Mouse (Mus musculus): ENCODE measurements at regions not wholly inside any gene's neighbourhood (a gene's known extent, or its start where the extent isn't known, plus 50 kb on each side); places are given as distances from the start of the nearest gene placed in this dataset.

DNA sequence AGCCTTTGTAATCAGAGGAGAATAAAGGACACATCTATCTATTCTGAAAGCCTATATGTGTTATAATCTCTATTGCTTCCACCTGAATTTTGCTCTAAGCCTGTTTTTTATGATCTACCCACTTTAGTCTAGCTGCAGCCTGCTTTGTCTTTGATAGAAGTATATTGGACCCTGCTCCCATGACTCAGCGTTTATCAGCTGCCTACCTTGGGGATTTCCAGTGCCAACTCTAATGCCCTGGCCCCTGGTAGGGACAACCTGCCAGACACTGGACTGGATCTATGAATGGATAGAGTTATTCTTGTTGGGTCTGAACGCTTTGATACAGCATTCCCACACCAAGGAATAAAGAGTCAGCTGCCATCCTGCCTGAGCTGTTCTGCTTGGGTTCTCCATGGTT, 232.3 kb upstream of the Tprg start:
- Histone ChIP-seq H3K9me3 (ENCODE audit: control insufficient read depth, low read length) (no peaks in the 10 kb centered on the region), H3K9ac (ENCODE audit: low read length) (no peak overlapping the region), H3K4me3 (ENCODE audit: control insufficient read depth in 1 of 2, insufficient read depth in 1 of 2, low read depth in 1 of 2, low read length in 2 of 2) (no peak overlapping the region), H3K27ac (replicated peaks in 1 of 2; ENCODE audit: control insufficient read depth in 1 of 2, insufficient read depth in 1 of 2, low read depth in 2 of 2, low read length in 2 of 2) (no peak overlapping the region), H3K36me3 (ENCODE audit: control insufficient read depth, insufficient read depth, low read length) (no peaks in the 10 kb centered on the region), H3K4me2 (ENCODE audit: low read length) (no peak overlapping the region), H3K4me1 (ENCODE audit: control insufficient read depth in 2 of 2, insufficient read depth in 2 of 2, low read length in 2 of 2) (peaks cover 19 to 26% of the 10 kb centered on the region in 2 experiments), H3K27me3 (ENCODE audit: control insufficient read depth, insufficient read depth, low read length) (no peaks in the 10 kb centered on the region)
- 86% methylated on average over 2 of the region's 2 CpGs for WGBS
- no peak for ATAC-seq (ENCODE audit: insufficient number of reproducible peaks, insufficient read depth, low FRiP score, low read depth)

DNA sequence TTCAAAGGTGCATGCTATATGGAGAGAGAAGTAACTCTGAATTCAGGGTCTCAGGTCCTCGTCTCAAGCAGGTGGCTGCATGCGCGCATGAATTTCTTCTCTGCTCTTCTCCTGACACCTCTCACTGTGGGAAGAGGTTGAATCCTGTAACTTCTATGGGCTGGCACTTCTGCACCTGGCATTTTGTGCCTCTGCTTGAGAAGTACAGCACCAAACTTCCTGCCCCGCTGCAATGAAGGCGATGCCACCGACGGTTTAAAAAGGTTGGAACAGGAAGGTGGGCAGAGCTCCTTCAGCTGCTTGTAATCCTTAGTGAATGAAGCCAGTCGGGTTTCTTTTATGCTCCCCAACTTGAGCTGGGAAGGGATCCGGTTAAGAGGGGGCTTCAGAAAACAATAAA, 231.2 kb upstream of the Tprg start:
- Histone ChIP-seq H3K9me3 (ENCODE audit: control insufficient read depth, low read length) (no peaks in the 10 kb centered on the region), H3K27ac (replicated peaks in 1 of 2; ENCODE audit: control insufficient read depth in 1 of 2, insufficient read depth in 1 of 2, low read depth in 2 of 2, low read length in 2 of 2) (no peak overlapping the region), H3K9ac (ENCODE audit: low read length) (no peak overlapping the region), H3K4me3 (ENCODE audit: control insufficient read depth in 1 of 2, insufficient read depth in 1 of 2, low read depth in 1 of 2, low read length in 2 of 2) (no peak overlapping the region), H3K27me3 (ENCODE audit: control insufficient read depth, insufficient read depth, low read length) (no peaks in the 10 kb centered on the region), H3K4me1 (ENCODE audit: control insufficient read depth in 2 of 2, insufficient read depth in 2 of 2, low read length in 2 of 2) (peaks cover 20 to 26% of the 10 kb centered on the region in 2 experiments), H3K4me2 (ENCODE audit: low read length) (no peak overlapping the region), H3K36me3 (ENCODE audit: control insufficient read depth, insufficient read depth, low read length) (no peaks in the 10 kb centered on the region)
- no peak for ATAC-seq (ENCODE audit: insufficient number of reproducible peaks, insufficient read depth, low FRiP score, low read depth)
- WGBS: 80% methylated on average over 9 of the region's 9 CpGs

DNA sequence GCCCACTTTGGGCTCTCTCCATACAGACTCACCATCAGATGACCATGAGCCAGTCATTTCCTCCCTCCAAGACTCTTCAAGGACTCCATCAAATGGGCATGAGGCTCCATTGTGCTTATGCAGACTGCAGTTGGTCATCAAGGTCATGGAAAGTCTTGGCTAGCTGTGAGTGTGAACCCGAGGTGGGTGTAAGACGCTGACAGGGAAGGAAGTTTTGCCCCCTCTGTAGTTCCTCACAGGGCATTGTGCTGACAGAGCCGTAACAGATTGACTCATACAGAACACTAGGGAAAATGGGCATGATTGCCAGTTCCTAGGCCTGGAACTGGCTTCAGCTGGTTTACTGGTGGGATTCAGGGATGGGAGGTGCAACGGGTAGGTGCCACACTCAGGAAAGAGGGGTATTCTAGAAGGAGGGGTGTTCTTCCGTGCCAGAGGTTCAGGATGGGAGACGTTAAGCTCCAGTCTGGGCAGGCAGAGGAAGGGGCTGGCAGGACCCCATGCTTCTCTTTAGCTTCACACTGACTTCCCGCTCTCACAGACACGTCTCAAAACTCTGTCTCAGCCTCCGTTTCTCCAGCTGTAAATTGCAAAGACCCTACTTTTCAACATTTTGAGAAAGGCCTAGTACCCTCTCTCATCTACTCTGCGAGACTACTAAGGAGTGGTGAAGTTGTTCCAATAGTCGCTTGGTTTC, 228.4 kb upstream of the Tprg start:
- ATAC-seq (ENCODE audit: insufficient number of reproducible peaks, insufficient read depth, low FRiP score, low read depth): no peak
- Histone ChIP-seq H3K9ac (ENCODE audit: low read length) (peak overlapping the region; percentile 80), H3K9me3 (ENCODE audit: control insufficient read depth, low read length) (no peaks in the 10 kb centered on the region), H3K4me3 (ENCODE audit: control insufficient read depth in 1 of 2, insufficient read depth in 1 of 2, low read depth in 1 of 2, low read length in 2 of 2) (peak overlapping the region; percentile 61 to 90), H3K27me3 (ENCODE audit: control insufficient read depth, insufficient read depth, low read length) (no peaks in the 10 kb centered on the region), H3K4me1 (ENCODE audit: control insufficient read depth in 2 of 2, insufficient read depth in 2 of 2, low read length in 2 of 2) (peaks cover 22 to 24% of the 10 kb centered on the region in 2 experiments), H3K27ac (replicated peaks in 1 of 2; ENCODE audit: control insufficient read depth in 1 of 2, insufficient read depth in 1 of 2, low read depth in 2 of 2, low read length in 2 of 2) (peak overlapping the region; percentile 85 to 99), H3K36me3 (ENCODE audit: control insufficient read depth, insufficient read depth, low read length) (no peaks in the 10 kb centered on the region), H3K4me2 (ENCODE audit: low read length) (peak overlapping the region; percentile 70)
- 28% methylated on average over 11 of the region's 11 CpGs for WGBS

DNA sequence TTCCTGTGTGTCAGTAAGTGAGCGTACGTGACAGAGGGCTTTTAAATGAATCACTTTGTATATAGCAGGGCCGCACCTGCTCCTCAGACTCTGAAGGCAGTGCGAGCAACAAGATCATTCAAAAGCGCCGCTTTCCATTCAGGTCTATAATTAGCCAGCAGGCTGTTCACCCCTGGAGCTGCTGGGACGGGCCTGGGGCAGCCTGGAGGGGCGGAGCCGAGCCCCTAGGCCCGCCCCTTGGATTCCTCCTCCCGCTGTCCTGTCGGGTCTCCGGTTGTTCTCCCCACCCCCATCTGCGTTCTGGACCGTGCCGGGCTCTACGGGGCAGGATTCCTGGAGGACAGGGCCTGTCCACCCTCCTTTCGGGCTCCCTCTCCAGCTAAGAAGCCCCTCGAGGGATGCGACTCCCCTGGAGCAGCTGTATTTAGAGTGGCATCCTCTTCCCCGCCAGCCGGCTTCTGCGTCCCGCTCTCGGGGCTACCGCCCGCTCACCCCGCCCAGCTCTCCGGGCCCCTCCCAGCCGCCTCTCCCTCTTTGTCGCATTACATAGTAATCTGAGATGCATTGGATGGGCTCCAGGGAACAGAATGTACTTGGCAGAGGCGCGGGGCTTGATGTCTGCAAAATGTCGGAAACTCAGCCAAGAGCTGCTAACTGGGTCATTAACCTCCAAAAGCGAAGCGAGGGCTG, 227.7 kb upstream of the Tprg start:
- Histone ChIP-seq H3K9me3 (ENCODE audit: control insufficient read depth, low read length) (no peaks in the 10 kb centered on the region), H3K9ac (ENCODE audit: low read length) (peak overlapping the region; percentile 80), H3K4me3 (ENCODE audit: control insufficient read depth in 1 of 2, insufficient read depth in 1 of 2, low read depth in 1 of 2, low read length in 2 of 2) (peak overlapping the region; percentile 61 to 90), H3K36me3 (ENCODE audit: control insufficient read depth, insufficient read depth, low read length) (no peaks in the 10 kb centered on the region), H3K4me1 (ENCODE audit: control insufficient read depth in 2 of 2, insufficient read depth in 2 of 2, low read length in 2 of 2) (peaks cover 22 to 24% of the 10 kb centered on the region in 2 experiments), H3K27me3 (ENCODE audit: control insufficient read depth, insufficient read depth, low read length) (no peaks in the 10 kb centered on the region), H3K4me2 (ENCODE audit: low read length) (peak overlapping the region; percentile 70), H3K27ac (replicated peaks in 1 of 2; ENCODE audit: control insufficient read depth in 1 of 2, insufficient read depth in 1 of 2, low read depth in 2 of 2, low read length in 2 of 2) (peak overlapping the region; percentile 98 to 99)
- WGBS: under 1% methylated on average over 36 of the region's 36 CpGs
- ATAC-seq (ENCODE audit: insufficient number of reproducible peaks, insufficient read depth, low FRiP score, low read depth): peak; percentile 96

DNA sequence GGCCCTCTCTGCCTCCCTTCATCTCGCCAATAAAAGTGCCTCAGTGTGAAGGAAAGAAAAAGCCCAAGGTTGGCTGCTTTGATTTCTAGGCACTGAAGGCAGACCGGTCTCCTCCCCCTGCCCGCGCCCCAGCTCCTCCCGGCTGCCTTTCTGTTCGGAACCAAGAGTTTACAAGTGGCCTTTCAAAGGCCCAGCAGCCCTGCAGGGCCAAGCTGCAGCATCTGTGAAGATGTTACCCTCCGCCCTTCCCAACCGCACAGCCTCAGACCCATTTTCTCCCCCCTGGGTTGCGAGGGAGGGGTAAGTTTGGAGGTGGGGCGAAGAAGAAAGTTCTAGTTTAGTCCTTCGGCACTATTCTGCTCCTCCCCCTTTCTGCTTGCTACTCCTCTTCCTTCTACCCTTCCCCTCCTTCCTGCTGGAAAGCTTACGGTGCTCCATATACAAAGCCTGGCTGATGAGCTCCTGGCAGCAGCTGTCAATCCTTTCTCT, 227.1 kb upstream of the Tprg start:
- H3K27ac ChIP-seq (replicated peaks in 1 of 2; ENCODE audit: control insufficient read depth in 1 of 2, insufficient read depth in 1 of 2, low read depth in 2 of 2, low read length in 2 of 2): peak overlapping the region; percentile 98 to 99
- ATAC-seq (ENCODE audit: insufficient number of reproducible peaks, insufficient read depth, low FRiP score, low read depth): peak; percentile 19; the same call in 1 of the 2 replicates

DNA sequence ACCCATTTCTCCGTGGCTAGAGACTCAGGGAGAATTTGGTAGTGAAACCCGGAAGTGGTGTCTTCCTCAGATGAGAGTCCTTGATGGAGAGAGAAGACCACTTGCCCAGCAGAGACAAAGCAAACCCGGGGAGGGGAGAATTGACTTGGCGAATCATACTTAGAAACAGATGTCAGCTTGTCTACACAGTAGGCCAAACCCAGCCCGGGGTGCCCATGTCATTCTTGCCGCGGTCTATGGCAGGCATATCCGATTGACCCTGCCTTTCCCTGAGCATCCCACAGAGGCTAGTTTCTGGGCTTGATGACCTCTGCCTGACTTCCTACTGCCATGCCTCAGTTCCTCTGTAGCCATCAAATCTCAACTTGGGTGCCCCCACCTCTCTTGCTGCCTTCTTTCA, 226.4 kb upstream of the Tprg start:
- Histone ChIP-seq H3K27ac (replicated peaks in 1 of 2; ENCODE audit: control insufficient read depth in 1 of 2, insufficient read depth in 1 of 2, low read depth in 2 of 2, low read length in 2 of 2) (peak overlapping the region; percentile 98 to 99), H3K9me3 (ENCODE audit: control insufficient read depth, low read length) (no peaks in the 10 kb centered on the region), H3K4me1 (ENCODE audit: control insufficient read depth in 2 of 2, insufficient read depth in 2 of 2, low read length in 2 of 2) (peaks cover 22 to 24% of the 10 kb centered on the region in 2 experiments), H3K27me3 (ENCODE audit: control insufficient read depth, insufficient read depth, low read length) (no peaks in the 10 kb centered on the region), H3K4me3 (ENCODE audit: control insufficient read depth in 1 of 2, insufficient read depth in 1 of 2, low read depth in 1 of 2, low read length in 2 of 2) (no peak overlapping the region), H3K9ac (ENCODE audit: low read length) (no peak overlapping the region), H3K4me2 (ENCODE audit: low read length) (no peak overlapping the region), H3K36me3 (ENCODE audit: control insufficient read depth, insufficient read depth, low read length) (no peaks in the 10 kb centered on the region)
- 83% methylated on average over 8 of the region's 8 CpGs for WGBS
- no peak for ATAC-seq (ENCODE audit: insufficient number of reproducible peaks, insufficient read depth, low FRiP score, low read depth)

More for the DNA sequence above, 227.1 kb upstream of the Tprg start:
- H3K4me2 ChIP-seq (ENCODE audit: low read length): peak overlapping the region; percentile 70
- peaks cover 22 to 24% of the 10 kb centered on the region in 2 experiments for H3K4me1 ChIP-seq (ENCODE audit: control insufficient read depth in 2 of 2, insufficient read depth in 2 of 2, low read length in 2 of 2)
- H3K9ac ChIP-seq (ENCODE audit: low read length): peak overlapping the region; percentile 80
- no peaks in the 10 kb centered on the region for H3K9me3 ChIP-seq (ENCODE audit: control insufficient read depth, low read length)
- H3K4me3 ChIP-seq (ENCODE audit: control insufficient read depth in 1 of 2, insufficient read depth in 1 of 2, low read depth in 1 of 2, low read length in 2 of 2): peak overlapping the region; percentile 61 to 90
- no peaks in the 10 kb centered on the region for H3K27me3 ChIP-seq (ENCODE audit: control insufficient read depth, insufficient read depth, low read length)
- no peaks in the 10 kb centered on the region for H3K36me3 ChIP-seq (ENCODE audit: control insufficient read depth, insufficient read depth, low read length)
- WGBS: 3% methylated on average over 12 of the region's 12 CpGs

DNA sequence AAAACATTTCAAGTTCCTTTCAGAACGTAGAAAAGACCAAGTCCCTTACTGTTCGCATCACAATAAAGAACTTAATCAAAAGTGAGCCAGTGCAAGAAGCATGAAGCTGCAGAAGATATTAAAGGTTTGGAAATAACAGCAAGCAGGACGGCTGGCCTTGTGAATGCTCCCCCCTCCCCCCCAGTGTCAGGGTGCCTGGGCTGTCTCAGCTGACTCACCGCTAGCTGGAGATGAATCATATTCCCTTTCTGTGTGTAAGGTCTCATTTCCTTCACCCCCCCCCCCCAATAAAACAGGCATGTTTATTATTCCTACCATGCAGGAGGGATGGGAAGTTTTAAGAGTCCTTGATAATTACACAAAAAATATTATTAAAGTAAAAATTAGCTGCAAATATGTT, 225.0 kb upstream of the Tprg start:
- Histone ChIP-seq H3K27me3 (ENCODE audit: control insufficient read depth, insufficient read depth, low read length) (no peaks in the 10 kb centered on the region), H3K36me3 (ENCODE audit: control insufficient read depth, insufficient read depth, low read length) (no peaks in the 10 kb centered on the region), H3K9ac (ENCODE audit: low read length) (no peak overlapping the region), H3K4me3 (ENCODE audit: control insufficient read depth in 1 of 2, insufficient read depth in 1 of 2, low read depth in 1 of 2, low read length in 2 of 2) (no peak overlapping the region), H3K9me3 (ENCODE audit: control insufficient read depth, low read length) (no peaks in the 10 kb centered on the region), H3K4me1 (ENCODE audit: control insufficient read depth in 2 of 2, insufficient read depth in 2 of 2, low read length in 2 of 2) (peaks cover 22 to 24% of the 10 kb centered on the region in 2 experiments), H3K4me2 (ENCODE audit: low read length) (no peak overlapping the region), H3K27ac (replicated peaks in 1 of 2; ENCODE audit: control insufficient read depth in 1 of 2, insufficient read depth in 1 of 2, low read depth in 2 of 2, low read length in 2 of 2) (no peak overlapping the region)
- no peak for ATAC-seq (ENCODE audit: insufficient number of reproducible peaks, insufficient read depth, low FRiP score, low read depth)
- WGBS: 56% methylated on average over 4 of the region's 4 CpGs
